Mouse (Mus musculus) T-cell, adult 2 months (primary cell): ENCODE measurements around the gene Pcdh15.

Experiments
- DNase-seq: peaks from one replicate; pipeline ENCODE4 v3.0.0; 2022; ENCODE audit warnings: low spot score

Gene Pcdh15

DNA sequence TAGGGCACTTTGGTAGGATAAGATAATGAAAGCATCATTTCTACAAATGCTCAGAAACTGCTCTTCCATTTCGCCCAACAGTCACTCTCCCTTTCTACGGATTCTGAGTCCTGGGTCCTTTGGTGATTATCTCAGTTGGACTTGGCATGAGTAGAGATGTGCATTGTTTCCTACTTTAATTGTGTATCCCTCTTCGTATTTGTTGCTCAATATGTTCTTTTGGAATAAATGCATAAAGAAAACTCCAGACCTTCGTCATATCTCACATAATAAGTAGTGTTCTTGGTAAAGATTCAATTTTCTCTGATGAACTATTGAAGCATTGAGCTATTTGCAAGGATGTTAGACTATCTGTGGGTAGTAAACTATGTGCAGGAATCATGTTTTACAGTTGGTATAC is 854.2 kb downstream of the Pcdh15 start:
- DNase-seq = no peak

DNA sequence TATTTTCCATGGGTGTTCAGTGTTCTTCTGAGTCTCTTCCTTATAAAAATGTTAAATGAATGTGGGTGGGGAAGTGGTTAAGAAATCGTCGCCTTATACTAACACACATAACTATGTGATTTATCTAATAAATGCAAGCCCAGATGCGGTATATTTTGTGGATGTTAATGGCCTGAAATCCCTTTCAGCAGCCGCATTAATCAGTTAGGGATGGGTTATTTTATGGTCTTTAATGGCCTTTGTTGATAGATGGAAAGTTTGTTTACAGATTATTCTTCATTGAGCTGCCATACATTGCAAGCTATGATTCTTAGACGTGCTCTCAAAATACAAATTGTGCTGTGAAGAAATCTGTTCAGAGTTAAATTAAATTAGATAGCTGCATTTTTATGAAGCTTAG is 884.9 kb downstream of the Pcdh15 start:
- DNase-seq = no peak

DNA sequence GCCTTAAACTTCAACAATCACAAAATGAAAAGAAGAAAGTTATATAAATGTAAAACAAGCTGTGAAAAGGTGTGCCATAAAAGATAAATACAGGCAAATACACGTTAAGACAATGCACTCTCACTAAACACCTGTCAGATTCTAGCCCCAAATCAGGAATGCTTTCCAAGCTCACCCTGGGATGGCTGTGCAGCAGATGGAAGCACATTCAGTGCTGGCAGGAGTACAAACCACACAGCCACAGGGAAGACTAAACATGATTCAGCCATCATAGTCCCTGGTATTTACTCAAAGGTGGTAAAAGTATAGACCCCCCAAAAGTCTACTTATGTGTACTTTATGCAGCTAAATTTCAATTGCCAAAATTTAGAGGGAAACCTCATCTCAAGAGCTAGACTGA is 909.7 kb downstream of the Pcdh15 start:
- DNase-seq = no peak

DNA sequence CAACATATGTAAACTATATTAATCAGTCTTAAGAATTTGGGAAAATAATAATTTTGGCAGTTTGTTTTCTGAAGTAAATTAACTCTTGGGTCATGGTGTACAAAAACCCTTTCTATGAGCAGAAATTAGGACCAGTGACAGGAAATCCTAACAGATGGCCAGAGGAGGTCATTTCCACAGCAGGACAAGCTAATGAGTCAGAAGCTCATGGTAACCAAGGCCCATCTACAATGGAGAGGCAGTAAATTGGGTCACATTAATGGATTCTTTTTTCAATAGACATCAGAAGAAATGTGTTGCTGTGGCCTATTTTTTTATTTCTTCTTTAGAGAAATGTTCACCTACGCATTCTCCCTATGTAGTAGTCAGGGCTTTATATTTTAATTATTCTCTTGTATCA is 923.9 kb downstream of the Pcdh15 start:
- DNase-seq = no peak

DNA sequence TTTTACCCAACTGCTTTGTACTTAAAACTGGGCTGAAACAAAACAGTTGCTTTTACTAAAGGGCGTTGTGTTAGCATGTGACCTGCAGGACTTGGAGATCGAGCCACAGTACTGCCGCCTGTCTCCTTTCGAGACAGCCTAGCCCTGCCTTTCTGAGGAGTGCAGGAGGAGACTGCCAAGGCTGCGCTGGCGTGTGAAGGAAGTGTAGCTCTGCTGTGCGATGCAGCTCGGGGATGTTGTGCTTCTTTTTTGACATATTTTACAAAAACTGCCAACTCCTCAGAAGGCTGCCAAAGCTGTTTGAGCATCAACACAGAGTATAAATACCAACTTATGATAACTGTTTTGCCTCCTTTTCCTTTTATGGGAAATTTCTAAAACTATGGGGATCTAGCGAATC is 953.9 kb downstream of the Pcdh15 start:
- DNase-seq = no peak

DNA sequence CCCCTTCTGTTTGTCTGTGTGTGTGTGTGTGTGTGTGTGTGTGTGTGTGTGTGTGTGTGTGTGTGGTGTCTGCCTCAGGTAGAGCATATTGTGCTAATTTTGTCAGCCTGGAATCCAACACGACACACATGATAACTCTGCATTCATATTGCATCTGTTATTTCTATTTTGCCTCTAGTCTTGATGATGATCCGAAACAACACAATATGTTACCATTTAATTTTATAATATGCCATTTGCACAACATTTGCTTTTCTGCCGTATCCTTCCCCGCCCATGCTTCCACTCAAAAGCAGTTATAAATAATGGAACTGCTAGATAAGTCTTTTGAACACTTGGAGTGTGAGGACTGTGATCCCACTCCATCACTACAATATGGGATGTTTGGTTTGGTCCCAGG is 987.5 kb downstream of the Pcdh15 start:
- DNase-seq = no peak

DNA sequence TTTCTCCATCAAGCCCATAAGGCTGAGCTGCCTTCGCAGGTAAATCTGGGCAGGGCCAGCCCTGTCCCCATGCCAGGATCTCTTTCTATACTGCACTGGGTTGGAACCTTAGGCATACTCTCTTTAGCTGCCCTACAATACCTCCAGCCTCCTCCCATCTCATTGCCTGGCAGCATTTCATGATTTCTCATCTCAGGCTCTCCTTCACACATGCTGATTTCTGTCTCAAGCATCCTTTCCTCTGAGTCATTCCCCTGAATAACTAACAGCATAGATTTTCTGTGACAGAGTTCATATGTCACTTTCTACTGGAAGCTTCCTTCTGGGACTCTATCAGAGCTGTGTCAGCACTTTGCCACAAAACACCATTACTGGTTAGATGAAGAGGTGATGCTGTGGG is 999.2 kb downstream of the Pcdh15 start:
- no peak for DNase-seq

DNA sequence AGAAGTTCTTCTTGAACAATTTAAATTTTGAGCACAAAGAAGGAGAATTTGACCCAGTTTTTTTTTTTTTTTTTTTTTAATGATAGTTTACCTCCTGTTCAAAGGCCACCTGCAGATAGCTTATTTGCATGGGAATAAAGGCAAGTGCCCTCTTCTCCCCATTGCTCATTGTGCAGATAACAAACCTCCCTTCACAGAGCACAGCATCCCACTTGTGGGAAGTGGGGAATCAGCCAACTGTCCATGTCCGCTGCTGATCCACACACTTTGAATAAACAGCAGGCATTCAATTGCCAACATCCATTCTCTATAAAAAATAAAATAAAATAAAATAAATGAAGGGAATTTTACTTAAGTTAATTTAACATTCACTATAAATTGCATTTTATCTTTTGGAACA is 1015.0 kb downstream of the Pcdh15 start:
- DNase-seq = no peak

DNA sequence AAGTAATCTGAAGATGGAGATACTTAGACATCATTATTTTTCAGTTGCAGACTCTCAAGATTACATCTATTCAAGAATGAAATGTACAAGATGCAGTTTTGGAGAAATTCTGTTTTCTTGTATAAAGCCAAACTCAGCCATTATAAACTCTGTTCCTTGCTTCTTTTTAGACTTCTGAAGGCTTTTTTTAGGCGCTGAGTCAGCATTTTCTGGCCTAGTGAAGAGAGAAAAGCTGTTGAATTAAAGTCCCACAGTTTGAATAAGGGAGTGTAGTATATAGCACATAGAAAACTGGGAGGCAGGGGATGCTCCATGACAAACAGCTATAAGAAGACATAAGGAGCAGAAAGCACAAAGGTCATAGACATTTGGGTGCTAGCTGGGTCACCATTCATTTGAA is 1017.7 kb downstream of the Pcdh15 start:
- DNase-seq = no peak

DNA sequence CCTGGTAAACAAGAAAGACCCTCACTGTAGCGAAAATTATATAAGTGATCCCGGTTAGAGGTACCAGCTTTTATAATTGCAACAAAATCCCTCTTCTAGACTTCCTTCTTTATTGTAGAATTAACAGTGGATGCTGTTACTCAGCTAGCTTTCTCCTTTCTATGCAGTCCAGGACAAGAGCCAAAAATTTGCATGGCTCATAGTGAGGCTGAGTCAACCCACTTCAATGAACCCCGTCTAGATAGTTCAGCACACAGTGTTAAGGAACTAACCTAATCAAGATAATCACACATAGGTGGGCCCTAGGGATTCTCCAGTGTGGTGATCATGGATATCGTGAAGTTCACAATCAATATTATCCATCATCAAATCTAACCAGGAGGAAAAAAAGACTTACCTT is 1024.3 kb downstream of the Pcdh15 start:
- no peak for DNase-seq

DNA sequence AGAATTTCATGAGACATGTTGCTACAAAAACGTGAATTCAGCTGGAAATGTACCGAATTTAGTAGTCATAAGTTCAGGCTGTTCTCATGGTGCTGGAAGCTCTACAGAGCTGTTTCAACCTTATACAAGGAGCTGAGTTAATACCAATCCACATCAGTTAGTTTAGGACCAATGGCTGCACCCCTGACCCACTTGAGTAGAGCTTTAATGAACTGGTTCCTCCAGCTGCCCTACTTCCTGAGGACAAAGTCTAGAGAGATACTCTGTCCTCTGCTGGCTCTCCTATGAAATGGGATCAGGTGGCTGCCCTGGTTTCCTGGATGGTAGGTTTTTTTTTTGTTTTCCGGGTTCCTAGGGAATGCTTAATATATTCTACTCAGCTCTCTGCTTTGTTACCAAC is 1030.0 kb downstream of the Pcdh15 start:
- no peak for DNase-seq

DNA sequence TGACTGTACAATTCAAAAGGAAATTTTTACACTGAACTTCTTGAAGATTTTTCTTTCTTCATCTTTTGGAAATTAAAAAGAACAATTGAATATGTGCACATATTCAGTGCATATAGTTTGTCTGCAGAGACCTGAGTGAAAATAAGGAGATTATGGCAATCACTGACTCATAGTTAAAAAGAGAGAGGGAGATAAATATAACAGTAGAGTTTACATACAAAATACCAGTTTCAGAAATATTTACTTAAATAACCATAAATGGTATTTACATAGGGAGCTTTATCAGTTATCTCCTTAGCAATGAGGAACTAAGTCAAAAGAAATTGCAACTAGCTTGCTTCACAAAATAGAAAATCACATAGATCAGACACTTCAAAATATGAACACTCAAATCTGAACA is 1030.5 kb downstream of the Pcdh15 start:
- DNase-seq = no peak

DNA sequence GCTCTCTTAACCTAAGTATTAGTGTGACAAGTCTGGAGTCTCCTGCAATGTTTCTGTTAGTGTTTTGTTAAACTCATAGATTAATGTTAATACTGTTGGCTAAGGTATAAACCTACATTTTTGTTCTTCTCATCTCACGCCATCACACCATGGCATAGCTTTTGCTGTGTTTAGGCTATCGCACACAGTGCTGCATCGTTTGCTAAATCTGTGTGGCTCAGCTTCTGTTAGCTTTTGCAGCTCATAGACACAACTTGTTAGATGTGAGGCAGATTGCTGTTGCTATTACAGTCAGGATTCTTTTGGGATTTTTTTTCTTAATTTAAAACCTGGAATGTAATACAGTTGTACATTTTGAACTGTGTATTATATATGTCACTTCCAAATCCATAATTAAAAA is 1031.7 kb downstream of the Pcdh15 start:
- DNase-seq = no peak

DNA sequence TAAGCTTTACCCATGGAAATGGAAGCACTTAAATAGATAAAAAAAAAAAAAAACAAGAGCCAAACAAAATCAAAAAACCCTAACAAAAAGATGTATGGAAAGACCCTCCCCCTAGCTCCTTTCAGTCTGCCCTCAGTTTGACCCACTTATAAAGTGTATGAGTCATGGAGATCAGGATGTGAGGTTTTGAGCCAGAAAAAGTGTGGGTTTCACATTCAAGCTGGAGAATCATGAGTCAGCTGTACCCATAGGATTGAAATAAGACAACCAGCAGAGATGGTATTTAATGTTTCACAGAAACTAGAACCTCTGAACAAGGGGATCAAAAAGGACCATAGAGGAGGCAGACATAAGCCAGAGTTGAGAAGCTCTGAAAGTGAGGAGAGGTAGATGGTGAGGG is 1048.8 kb downstream of the Pcdh15 start:
- DNase-seq = no peak

DNA sequence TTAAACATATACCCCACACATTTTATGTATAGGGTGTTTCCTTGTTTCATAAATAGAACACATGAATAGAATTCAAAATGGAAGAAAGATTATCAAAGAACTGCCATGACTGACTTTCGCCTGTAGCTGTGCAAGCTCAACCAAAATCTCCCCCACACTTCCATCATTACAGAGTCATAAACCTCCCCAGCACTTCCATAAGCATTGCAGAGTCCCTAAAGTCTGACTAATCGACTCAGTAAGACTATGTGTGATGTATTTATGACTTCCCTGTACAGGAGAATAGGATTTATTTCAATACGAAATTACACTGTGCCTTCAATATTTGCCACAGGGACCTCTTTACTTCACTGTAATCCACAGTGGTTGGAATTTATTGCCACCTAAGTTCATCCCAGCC is 1082.8 kb downstream of the Pcdh15 start:
- no peak for DNase-seq

DNA sequence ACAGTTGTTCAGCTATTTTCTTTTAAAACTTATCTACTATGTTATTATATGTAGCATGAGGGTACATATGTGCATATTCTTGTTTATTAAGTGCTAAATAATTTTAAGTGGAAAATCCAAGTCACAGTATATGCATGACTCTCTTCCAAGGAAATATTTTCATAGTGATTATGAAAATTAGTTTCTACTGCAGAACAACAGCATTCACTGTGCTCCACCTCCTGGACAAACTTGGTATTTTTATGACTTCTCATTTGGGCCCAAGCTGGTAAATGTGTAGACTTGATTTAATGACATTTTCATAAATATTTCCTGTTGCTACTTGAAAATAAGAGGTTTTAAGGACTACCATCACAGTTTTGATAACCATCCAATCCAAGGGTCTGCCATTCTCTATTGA is 1104.5 kb downstream of the Pcdh15 start:
- DNase-seq = no peak

DNA sequence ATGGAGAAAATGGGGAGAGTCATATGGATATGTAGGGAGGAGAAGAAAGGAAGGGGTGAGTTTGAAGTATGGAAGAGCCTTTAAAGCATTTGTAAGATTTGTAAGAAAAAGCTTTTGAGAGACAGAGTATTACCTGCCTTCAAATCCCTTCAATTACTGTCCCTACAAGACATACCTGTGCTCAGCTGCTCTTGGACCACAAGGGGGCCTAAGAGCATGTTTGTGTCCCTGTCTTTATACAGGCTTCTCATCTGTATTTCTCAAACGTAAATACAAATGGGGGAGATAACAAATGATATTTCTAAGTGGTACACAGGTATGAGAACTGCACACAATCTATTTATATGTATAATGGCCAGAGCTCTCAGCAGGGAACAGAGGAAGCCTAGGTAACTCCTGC is 1118.1 kb downstream of the Pcdh15 start:
- DNase-seq = no peak

DNA sequence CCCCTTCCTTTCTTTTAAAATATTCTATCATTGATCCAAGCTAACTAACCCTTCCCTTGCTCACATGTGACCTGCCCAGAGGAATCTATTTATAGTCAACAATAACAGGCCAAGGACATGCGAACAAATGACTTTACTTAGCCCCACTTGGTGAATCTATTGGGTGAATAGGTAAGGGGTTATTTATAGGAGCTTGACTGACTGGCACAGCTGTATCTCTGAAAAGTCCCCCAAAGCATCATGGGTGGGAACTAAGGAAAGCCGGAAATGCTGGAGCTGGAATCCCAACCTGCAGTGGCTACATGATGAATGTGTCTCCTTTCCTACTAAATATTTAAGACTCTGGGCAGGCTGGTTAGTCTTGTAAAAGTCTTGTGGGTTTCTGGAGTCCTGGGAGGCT is 1121.3 kb downstream of the Pcdh15 start:
- no peak for DNase-seq

DNA sequence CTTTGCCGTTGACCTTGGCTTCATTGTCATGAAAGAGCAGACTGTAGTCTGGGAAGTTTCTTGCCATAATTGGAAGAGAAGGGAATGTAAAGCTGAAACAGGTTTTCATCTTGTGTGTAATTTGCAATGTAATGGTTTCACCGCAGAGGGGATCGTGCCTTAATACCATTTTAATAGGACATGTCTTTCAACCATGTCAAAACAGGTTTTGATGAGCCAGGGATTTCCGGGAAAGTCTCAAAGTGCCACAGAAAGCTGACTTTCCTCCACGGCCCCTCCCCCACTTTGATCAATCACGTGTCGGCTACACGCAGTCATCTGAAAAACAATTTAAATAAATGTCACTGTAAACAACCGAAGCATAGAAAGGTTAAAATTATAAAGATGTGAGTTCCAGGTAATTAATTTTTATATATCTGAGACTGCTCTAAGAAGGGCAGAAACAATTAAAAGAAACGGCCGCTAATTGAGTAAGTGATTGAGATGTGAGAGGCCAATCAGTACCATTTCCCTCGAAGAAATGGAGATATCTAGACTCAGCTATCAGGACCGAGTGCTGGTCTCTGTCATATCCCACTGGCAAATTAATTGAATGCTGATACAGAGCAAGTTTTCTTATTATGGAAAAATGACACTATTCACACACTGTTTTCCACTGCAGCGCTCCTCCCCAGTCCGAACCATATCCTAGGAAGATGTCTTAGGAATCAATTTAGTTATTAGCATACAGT is 1158.7 kb downstream of the Pcdh15 start:
- DNase-seq = no peak

DNA sequence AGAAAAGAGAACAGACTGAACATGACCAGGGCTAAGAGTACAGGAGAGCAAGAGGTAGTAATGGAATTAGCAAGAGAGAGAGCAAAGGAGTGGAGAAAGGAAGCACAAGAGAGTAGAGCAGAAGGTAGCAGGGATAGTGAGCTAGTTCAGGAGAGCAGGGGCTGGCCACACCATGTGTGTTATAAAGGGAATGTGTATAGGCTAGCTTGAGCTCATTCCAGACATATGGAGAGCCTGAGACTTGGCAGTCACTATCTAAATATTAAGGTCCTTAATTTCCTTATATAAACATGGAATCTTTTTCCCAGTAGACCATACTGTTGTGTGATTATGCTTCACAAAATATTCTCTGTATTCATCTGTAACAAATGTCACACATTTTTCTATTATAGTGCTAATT is 1159.5 kb downstream of the Pcdh15 start:
- no peak for DNase-seq

DNA sequence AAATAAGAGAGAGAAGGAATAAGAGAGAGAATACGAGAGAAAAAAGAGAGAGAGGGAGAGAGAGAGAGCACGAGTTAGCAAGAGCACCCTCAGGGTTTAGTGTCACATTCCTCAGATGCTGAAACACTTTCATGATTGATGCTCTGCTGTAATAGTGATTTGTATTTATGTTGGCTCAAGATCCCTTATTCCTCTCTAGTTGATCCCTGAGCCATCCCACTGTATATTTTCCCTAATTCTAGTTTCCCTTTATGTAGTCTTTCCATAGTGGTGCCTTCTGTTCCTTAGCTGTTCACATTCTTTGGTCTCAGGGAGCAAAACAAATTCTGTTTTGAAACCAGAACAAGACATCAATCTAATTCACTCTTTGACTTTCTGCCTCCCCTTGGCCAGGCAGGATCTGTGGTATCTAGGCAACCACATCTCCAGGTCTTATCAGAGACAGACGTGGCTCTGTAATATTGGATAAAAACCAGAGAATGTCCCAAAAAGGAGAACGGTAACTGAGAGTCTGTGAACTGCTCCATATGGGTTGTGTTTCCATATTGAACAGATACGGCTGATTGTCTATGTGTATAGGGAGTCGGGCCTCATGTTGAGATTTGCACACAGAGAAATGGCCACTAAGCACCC is 1170.6 kb downstream of the Pcdh15 start:
- DNase-seq = no peak

DNA sequence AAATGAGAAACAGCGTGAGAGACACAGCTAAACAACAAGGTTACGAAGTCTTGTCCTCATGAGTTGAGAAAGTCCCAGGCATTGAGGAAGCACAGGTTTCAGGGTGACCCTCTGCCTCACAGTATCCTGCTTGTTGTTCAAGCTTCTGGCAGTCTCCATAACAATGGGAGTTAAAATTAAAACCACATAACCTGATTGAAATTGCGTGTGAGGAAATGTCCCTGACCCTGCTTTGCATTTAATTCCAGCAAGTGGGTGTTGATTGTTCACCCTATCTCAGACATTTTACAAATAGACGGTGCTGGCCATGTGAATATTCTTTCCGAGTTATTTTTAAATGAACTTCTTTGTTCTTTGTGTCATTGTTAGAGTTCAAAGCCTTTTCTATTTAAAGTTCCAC is 1171.8 kb downstream of the Pcdh15 start:
- DNase-seq = no peak

DNA sequence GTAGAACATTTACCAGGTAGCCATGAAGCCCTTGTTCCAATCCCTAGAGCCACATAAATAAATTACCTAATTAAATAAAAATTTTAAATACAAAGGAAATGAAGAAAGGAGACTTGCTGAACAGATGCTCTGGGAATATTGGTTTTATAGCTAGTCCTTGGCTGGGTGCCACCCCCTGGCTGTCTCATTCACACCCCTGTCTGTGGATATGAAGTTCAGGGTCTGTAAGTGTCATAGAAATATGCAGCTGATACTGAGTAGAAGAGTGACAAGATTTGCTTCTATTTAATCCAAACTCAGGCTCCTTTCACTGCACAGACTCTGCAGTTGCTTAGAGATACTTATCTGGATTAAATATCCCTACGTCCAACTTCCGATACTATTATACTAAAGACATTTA is 1205.0 kb downstream of the Pcdh15 start:
- DNase-seq = no peak

DNA sequence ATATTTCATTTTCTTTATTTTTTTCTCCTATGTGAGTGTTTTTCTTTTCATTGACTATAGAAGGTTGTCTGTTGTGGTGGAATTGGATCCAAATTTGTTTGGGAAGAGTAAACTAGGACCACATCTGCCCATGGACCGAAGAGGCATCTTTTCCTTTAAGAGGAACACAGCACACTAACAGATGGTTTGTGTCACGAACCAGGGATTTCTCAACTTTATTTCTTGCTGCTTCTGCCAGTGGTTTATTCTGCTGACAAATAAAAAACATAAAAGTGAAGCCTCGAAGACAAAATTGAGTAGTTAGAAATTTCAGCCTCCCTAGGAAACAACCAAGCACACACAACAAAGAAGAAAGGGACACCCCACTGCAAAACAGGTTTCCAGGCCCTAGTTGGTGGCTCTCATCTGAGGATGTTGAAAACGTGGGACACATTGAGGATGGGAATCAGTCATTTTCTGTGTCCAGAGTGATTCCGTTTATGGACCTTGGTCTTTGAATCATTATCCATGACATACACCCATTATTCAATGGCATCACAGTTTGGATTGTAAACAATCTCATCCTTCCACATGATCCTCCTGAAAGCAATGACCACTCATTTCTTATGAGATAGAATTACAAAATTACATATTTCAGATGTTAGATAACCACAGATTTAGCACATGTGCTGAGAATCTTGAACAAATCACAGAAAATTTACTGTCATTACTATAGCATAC is 1206.5 kb downstream of the Pcdh15 start:
- DNase-seq = no peak
